Mouse (Mus musculus): ENCODE results near the gene Cdc42ep1. TPM values are rescaled to one million over a fixed set of nuclear protein-coding genes. Genes with fewer than 3 reads are reported as not detected.
"Not testable (repeated sequence)": the region's sequence is repeated elsewhere in the genome, so short reads cannot be mapped to it uniquely, and the experiment has no call there.

Gene Cdc42ep1
- total RNA-seq, 2 experiments from 2014 or later = 40.9 to 48.6 TPM

DNA sequence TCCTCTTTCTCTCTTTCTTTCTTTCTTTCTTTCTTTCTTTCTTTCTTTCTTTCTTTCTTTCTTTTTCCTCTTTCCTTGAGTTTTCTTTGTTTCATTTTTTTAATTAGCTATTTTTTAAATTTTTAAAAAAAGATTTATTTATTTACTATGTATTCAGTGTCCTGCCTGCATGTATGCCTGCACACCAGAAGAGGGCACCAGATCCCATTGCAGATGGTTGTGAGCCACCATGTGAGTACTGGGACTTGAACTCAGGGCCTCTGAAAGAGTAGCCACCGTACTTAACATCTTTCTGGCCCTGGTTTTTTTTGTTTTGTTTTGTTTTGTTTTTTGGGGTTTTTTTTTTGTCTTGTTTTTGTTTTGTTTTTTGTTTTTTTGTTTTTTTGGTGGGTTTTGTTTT, 12.8 kb upstream of the Cdc42ep1 start:
- no peak for DNase-seq

DNA sequence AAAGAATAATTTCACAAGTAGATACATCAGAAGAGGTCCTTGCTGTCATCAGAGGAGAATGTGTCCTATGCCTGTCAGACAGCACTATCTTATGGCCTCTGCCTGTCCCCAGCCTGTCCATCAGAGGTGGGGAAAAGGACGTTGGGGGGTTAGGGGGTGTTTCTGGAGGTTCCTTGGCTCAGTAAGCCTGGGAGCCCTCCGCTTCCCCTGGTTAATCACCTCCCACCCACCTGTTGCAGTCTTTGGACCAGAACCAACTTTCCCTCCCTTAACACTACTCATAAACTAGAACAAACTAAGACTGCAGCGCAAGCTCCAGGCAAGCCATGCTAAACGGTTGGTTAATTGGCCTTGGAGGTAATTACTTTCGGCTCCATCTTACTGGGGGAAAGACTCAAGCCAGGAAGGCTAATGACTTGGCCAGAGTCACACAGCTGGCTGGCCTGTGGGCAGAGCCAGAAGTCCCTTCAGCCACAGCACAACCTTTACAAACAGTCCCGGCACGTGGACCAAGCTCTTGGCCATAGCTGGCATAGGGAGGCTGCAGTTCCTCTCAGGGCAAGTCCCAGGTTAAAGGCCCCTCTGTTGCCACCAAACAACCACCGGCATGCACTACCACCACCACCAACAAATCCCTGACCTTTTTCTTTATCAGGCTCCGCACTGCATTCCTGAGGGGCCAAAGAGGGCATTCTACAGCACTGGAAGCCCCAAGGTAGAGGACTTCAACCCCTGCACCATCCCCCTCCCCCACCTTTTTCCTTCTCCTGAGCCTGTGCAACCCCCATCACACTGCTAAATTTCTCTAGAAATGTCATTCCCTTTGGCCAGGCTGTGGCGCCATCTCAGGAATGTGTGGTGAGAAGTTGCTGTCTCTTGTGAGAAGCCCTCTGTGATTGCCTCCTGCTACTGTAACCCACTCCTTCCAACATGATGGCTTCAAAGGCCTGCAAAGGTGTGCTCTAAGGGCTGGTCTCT, 11.4 kb upstream of the Cdc42ep1 start:
- peak; percentile 14 for DNase-seq

DNA sequence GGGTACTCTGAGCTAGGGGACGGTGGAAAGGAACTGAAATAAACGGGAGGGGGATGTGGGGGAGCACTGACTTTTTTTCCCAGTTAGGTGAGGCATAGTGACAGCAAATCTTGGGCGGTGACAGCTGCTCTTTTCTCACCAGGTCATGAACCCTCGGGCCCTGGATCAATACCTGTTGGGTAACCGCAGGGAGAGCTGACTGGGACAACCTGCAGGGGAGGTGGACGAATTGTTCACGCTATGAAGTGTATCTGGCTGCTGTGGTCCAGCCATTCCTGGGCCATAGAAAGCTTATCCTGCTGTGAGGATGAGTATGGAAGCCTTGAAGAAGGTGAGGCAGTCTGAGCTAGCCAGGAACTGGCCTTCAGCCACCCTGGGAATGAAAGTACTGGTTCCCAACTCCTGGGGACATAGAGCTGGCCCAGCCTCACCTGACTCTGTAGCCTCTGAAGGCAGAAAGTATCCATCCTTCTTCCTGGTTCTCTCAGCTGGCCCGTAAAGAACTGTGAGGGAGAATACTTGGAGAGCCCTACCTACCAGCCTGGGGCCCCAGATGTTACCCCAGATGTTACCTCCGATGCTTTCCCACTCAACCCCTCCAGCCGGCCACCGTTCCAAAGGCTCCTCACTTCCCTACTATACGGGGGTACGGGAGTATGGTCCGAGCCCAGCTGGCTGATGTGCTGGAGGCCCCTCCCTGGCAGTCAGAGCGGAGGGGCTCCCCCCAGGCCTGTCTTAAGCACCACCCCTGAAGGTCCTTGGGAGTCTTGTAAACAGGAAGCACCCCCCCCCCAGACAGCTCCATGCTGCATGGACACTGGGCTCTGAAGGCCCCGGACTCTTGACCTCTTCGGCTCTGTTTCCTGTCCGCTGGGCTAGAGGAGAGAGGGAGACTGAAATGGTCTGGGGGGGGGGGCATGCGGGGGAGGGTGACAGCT, 10.4 kb upstream of the Cdc42ep1 start:
- peak; percentile 64 for DNase-seq

DNA sequence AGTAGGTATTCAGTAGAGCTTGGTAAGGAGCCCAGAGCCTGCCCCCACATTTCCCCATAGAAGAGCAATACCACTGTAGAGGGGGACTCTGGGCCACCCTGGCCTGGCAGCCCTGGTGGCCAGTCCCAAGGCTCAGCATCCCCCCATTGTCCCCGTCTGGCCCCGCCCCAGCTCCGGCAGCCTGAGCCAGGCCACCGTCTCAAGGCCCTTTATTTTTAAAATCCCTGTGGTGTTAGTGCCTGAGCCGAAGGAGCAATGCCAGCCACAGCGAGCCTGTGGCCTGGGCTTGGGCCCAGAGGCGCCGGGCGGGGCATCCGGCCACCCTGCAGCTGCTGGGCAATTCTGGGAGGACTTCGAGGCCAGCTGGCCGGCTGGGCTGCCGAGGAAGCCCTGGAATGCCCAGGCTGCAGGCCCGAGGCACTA, 9.7 kb upstream of the Cdc42ep1 start:
- peak; percentile 91 for DNase-seq

DNA sequence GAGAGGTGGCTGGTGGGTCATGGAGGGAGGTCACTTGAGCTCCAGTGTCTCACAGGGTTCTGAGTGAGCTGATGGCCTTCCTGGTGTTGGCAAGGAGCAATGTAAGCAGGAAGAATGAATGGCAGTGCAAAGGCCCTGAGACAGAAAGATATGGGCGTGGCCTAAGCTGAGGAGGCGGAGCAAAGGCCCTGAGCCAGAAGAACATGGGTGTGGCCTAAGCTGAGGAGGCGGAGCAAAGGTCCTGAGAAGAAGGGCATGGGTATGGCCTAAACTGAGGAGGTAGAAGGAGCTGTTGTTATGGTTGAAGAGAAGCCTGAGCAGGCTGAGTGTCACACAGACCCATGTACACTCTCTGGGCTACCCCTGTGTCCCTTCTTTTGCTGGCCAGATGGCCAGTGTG, 8.8 kb upstream of the Cdc42ep1 start:
- DNase-seq = no peak

DNA sequence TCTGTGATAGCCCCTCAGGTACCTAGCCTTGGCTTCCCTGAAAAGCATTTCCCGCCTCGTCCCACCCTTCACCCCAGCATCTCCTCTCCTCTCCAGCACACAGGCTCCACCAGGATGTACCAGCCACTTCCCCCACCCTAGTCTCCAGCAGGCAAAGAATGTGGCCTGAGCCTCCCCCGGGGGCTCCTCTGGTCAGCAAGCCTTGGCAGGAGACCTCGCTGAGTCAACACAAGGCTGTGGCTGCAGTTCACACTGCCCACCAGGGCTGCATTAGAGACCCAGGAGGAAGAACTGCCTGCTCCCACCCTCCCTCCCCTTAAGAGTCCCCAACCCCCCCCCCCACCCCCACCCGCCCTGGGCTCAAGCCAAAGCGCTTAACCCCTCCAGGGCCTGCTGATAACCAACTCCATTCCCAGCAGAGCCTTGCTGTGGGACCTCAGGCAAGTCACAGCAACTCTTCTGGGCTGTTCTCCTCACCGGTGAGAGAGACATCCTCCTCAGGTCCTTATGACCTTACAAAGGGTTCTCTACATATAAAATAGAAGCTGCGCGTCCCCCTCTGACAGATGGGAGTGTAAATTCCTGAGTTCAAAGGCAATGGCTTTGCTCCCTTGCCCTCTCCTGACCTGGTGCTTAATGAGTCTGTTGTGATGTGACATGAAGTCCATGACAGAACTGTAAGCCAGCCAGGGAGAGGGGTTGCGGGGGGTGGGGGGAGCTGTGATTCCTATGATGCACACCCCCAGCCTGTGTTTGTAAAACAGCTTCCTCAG, 8.0 kb upstream of the Cdc42ep1 start:
- peak; percentile 58 for DNase-seq

DNA sequence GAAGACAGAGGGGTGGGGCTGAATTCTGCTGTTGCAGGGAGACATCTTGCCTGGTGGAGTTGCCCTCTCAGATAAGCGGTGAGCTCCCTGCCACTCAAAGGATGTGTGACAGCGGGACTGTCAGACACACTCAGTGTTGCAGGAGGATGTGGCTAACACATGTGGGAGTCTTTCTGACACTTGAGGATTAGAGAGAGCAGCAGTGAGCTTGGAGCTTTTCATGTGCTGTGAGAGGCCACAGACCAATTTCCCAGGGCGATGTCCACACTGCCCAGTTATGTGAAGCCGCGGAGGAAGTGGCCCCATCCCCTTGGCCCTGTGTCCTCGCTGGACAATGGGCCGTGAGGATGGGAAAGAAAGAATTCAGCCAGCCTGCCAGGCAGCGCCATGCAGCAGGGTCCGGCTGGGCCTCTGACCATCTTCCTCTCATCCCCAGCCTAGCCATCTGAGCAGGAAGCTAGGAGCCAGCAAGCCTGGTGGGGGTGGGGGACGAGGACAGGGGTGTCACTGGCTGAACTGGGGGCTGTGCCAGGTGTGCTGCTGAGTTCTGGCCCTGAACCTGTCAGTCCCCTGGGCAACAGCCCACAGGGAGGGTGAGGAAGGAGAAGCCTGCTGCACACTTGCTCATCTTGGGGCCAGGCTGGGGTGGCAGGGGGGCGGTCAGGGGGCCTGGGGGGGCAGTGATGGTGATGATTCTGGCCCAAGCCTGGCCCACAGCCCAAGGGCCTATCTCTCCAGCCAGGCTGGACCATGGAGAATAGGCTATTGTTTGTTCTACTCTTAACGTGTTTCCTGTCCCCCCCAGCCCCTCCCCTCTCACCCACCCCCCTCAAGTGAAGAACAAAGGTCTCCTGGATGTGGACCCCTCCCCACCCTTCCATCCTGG, 7.0 kb upstream of the Cdc42ep1 start:
- DNase-seq = peak; percentile 59

DNA sequence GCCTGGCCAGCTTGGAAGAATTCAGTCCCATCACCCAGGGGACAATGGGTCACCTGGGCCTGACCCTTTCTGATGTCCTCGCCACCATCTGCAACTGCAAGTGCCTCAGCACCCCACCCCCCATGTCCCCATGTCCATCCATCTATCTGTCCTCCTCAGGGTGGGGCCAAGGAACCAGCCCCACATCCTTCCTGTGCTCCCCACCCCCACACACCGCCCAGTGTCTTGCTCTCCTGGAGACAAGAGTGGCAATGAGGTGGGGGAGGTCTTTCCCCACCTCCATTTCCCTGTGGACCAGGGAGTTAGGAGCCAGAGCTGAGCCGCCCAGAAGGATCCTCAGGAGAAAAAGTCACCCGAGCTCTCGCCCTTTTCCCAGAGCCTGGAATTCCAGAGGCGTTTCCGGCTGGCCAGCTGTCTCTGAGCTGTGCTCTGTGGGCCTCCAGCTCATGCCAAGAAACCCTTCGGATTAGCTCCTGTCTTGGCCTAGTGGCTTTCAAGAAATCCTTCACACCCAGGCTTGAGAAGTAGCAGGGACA, 6.3 kb upstream of the Cdc42ep1 start:
- peak; percentile 62 for DNase-seq

DNA sequence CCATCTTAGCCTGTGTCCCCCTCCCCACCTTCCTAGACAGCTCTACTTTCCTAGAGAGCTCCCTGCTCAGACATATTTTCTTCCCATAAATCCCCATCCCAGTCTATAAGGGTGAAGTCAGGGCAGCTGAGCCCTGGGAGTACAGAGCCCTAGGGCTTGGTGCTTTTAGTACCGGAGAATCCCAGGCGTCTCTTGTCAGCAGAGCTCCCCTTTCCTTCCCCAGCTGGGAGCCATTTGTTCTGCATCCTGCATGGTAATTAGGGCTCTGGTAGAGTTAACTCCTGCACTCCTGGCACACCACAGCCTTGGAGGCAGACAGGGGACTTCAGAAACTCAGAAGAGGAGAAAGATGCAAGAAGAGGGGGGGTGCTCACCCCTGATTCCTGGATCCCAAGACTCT, 2.7 kb upstream of the Cdc42ep1 start:
- peak; percentile 13 for DNase-seq

DNA sequence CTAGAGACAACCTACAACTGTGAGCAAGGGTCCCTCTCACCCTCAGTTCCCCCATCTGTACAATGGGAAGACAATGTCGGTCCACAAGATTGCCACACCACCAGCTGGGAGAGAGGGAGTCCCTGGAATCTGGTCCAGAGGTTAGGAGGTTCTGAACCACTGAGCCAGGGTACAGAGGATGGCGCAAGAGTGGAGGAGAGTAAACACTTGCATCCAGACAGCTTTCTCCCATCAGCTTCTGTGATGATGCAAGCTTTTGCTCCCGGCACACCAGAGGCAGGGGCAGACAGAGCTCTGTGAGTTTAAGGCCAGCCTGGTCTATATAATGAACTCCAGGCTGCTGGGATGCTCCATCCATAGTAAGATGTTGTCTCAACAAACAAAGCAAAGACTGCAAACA, 2.2 kb upstream of the Cdc42ep1 start:
- DNase-seq = peak; percentile 41

DNA sequence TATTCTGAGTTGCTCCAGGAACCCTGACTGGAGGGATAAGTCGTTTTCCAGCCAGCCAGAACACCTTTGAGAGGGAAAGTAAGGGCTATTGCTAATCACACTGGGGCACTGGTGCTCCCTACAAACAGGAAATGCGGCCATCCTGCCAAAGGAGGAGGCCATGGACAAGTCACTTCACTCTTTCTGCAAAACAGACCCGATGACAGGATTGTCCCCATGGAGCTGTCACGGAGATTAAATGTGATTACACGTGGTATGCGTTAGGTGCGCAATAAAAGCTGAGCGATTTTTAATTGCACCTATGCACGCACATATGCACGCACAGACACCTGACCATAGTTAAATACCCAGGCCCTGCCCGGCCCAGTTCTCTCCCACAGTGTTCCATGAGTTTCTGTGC, 1.7 kb upstream of the Cdc42ep1 start:
- no peak for DNase-seq

DNA sequence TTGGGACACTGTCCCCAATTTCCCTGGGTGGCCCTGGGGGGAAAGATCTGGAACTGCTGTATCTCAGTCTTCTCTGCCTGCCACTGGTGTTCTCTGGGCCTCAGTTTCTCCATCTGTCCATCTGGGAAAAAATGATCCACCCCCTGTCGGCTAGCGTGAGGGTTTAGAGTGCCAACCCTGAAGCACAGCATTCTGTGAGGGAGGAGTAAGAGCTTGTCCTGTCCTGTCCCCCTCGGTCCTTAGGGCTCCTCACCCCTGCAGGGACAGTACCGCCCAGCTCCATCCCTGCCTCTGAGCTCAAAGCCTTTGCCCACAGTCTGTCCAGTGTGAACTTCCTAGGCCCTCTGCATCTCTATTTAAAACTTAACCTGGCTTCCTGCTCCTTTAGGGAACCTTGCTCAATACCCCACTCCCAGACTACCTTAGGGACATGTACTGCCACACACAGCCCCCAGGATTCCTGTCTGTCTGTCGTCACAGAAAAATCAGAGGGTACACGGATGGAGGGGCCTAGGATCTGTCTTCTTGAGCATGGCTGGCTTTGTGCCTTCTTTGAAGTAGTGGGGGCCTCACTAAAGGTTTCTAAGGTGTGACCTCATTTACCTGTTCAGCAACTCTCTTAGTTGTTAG, 1.1 kb upstream of the Cdc42ep1 start:
- no peak for DNase-seq

DNA sequence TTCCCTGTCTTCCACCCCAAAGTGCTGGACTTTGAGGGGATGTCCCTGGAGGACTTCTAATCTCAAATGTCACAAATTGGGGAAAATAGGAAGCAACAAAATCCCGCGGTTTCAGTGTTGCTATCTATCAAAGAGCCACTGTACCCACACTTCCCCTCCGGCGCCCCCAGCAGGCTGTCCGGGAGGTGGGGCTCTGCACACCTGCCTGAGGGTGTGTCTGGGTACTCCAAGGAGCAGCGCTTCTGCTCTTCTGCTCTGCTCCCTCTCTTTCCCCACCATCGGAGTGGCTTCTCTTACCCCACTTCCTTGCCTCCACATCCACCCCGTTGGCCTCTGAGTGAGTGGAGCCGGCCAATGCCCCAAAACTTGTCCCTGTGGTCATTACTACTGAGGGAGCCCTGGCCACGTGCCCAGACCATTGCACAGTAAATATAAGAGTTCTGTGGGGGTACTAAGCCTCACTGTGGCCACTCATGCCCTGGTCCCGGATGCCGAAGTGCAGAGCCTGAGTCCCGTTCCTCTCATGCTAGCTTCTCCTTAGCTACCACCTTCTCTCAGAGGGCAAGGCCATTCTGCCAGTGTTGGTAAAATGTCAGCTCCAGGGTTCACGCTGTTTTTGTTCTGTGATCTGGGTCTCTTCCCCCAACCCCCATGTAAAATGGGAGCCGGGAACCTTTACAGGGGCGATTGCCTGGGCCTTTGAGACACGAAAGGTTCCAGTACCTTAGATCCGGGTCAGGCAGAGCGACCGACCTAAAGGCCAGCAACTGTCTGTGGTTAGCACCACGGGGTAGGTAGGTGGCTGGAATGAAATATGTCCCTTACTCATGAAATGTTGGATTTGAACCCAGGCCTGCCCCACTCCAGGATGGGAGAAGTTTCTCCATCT, 1.4 kb downstream of the Cdc42ep1 start:
- peak; percentile 60 for DNase-seq

DNA sequence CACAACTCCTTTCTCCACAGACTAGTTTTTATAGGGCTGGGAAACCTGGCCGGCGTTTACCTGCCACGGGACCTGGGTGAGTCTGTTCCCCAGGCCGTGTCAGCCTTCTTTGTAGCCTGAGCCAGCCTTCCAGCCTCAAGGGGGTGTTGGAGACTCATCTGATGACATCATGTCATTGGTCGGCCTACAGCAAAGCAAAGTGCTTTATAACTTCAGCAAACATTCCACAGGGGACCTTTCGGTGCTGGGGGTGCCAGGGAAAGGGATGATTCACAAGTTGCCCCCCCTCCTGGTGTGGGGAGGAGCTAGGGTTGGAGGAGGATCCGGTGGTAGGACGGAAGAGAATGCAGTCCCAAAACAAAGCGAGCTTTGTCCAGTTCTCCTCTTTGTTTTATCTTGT, 2.4 kb downstream of the Cdc42ep1 start:
- peak; percentile 87 for DNase-seq

DNA sequence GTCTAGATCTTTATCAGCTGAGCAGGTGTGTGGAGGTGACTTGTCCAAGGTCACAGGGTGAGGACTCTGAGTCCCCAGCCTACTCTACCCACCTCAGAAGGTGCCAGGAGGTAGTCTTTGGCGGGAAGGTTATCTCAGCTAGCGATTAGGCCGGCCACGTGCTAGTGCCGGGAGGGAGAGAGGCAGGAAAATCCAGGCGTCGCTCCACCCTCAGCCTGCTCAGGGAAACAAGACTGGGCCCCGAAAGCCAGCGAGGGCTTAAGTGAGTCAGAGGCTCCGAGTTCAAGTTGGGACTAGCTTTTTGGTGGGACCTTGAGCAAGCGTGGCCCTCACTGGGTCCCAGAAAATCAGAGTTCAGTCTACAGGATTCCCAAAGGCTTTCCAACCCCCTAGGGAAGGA, 2.9 kb downstream of the Cdc42ep1 start:
- peak; percentile 44 for DNase-seq

DNA sequence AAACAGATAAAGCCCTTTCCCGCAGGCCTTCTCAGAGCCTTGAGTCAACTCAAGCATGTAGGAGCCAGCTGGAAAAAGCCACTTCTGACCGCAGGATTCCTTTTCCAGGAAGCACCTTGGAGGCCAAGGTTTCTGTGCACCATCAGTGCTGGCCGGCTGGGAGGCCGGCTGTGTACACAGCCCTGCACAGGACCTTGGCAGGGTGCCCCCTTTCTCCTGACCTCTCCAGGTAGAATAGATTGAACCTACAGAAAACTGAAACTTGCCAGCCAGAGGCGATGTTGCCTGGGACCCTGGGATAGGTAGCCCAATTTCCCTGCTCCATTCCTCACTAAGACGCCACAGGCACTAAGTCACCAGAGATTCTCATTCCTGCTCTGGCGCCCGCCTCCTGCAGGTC, 3.4 kb downstream of the Cdc42ep1 start:
- DNase-seq = peak; percentile 52

DNA sequence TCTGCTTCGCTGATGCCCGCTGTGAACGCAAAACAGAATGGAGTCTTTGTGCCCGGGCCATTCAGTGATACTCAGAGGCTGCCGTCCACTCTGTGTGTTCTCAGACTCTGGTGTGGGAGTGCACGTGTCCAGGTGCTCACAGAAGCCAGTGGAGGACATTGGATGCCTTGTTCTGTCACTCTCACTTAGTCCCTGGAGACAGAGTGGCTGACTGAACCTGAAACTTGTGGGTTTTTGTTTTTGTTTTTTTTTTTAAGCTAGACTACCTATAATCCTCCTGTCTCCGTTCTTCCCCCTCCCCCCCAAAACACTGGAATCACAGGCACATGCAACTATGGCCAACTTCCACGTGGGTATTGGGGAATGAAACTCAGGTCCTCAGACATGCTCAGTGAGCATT, 3.9 kb downstream of the Cdc42ep1 start:
- DNase-seq = no peak

DNA sequence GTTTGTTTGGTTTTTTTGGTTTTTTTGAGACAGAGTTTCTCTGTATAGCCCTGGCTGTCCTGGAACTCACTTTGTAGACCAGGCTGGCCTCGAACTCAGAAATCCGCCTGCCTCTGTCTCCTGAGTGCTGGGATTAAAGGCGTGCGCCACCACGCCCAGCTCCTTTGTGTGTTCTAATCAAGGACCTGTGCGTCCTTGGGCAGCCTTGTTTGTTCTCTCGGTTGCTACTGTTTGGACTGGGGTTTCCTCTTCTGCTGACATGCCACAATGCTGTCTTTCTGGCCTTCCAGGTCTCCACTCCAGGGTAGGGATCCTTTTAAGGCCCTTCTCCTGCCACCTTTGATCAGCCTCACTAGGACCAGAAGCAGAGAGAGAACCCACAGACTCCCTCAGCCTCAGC, 4.4 kb downstream of the Cdc42ep1 start:
- not testable (repeated sequence) for DNase-seq

DNA sequence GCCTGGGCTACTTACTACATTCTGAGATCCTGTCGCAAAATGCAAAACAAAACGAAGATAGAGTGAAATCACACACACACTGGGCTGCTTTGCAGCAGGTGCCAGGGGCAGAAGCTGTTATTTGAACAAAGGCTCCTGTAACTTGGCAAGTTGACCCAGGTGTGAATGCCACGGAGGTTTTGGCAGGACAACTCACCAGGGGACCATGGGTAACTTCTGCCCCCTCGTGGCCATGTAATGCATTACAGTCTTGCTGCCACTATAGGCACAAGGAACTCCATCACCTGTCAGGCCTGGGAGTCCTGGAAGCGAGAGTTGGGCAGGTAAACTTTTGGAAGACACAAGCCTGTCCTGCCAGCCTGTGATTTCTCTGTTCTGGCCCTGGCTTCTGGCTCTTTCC, 6.0 kb downstream of the Cdc42ep1 start:
- peak; percentile 91 for DNase-seq
